In genomic region chr1:74099001-74099435, GRCm38 (mm10) we compare ENCODE assay signal across 8 mouse cellular contexts. TPM values are rescaled to one million over a fixed set of nuclear protein-coding genes. Genes with fewer than 3 reads are reported as not detected.
DNase-seq lines count a peak whose midpoint lies in the region; ATAC-seq and TF ChIP-seq lines count a peak whose summit lies in the region.

No protein-coding gene starts in this region.

- intact Hi-C loops in gastrocnemius, adult 2 months (cut with DNase I) = no loop called here

- no peaks in the 10 kb centered on the region; the same call in 1 of the 2 replicates for H3K27me3 ChIP-seq in testis, adult 2 months (ENCODE audit: control insufficient read depth, insufficient read depth, low read length)
- peaks cover 32% of the 10 kb centered on the region for H3K27me3 ChIP-seq in myocyte (ENCODE audit: control insufficient read depth, insufficient read depth, insufficient read length)

- TF ChIP-seq POLR2A in testis, adult 2 months (IDR thresholded peaks at IDR 0.05; ENCODE audit: control insufficient read depth, low read depth, low read length) = no peak
- no peak for TF ChIP-seq POLR2A in myocyte (IDR thresholded peaks at IDR 0.05; ENCODE audit: insufficient read length, low read depth)

- H3K4me1 ChIP-seq in testis, adult 2 months (ENCODE audit: control insufficient read depth, insufficient read depth, low read length) = peaks cover 13% of the 10 kb centered on the region

- peak overlapping the region; percentile 71 for H3K4me3 ChIP-seq in gastrocnemius, adult 2 months
- H3K4me3 ChIP-seq in testis, adult 2 months (ENCODE audit: control insufficient read depth, low read depth, low read length) = peak overlapping the region; percentile 6; the same call in 1 of the 2 replicates
- H3K4me3 ChIP-seq in myocyte = no peak overlapping the region

- TF ChIP-seq CTCF in gastrocnemius, adult 2 months (IDR thresholded peaks at IDR 0.05) = no peak
- TF ChIP-seq CTCF in testis, adult 2 months (IDR thresholded peaks at IDR 0.05; ENCODE audit: control insufficient read depth, insufficient read depth, insufficient replicate concordance, low read depth, low read length) = no peak

- H3ac ChIP-seq in myocyte (ENCODE audit: control insufficient read depth, insufficient read length) = no peak overlapping the region

- H3K79me2 ChIP-seq in myocyte (ENCODE audit: control insufficient read depth, insufficient read depth) = no peaks in the 10 kb centered on the region

- H3K36me3 ChIP-seq in testis, adult 2 months (ENCODE audit: control insufficient read depth, insufficient read depth, low read length) = no peaks in the 10 kb centered on the region
- no peaks in the 10 kb centered on the region for H3K36me3 ChIP-seq in myocyte (ENCODE audit: control insufficient read depth, insufficient read depth)

- DNase-seq in gastrocnemius, adult 2 months = peak; percentile 55
- DNase-seq in gastrocnemius, adult 18-20 months (ENCODE audit: low spot score) = no peak
- no peak for DNase-seq in testis, postnatal 14 days (ENCODE audit: low spot score)
- peak; percentile 83 for DNase-seq in kidney, postnatal 10 days
- no peak for DNase-seq in thymus, postnatal 4 days

- no peak for ATAC-seq in erythroid progenitor cell, adult 5-6 weeks (replicated peaks; ENCODE audit: low FRiP score, poor library complexity, severe bottlenecking)

- peak overlapping the region; percentile 72 for H3K4me2 ChIP-seq in myocyte (ENCODE audit: low read depth)

- H3K27ac ChIP-seq in gastrocnemius, adult 2 months = no peak overlapping the region
- no peak overlapping the region for H3K27ac ChIP-seq in testis, adult 2 months (ENCODE audit: control insufficient read depth, insufficient read depth, low read depth, low read length)

TF ChIP-seq in myocyte, 11 proteins besides CTCF, POLR2A, EP300 and RAD21:
- TF ChIP-seq MAX (IDR thresholded peaks at IDR 0.05; ENCODE audit: low read depth) = no peak
- TF ChIP-seq E2F4 (IDR thresholded peaks at IDR 0.05; ENCODE audit: insufficient read depth) = no peak
- TF ChIP-seq SRF (IDR thresholded peaks at IDR 0.05; ENCODE audit: control insufficient read depth, insufficient read length, low read depth) = no peak
- TF ChIP-seq CEBPB (IDR thresholded peaks at IDR 0.05; ENCODE audit: insufficient read depth, poor library complexity, severe bottlenecking) = no peak
- no peak for TF ChIP-seq TCF3 (IDR thresholded peaks at IDR 0.05; ENCODE audit: insufficient read length, low read depth)
- no peak for TF ChIP-seq POLR2AphosphoS2 (IDR thresholded peaks at IDR 0.05; ENCODE audit: insufficient read length, low read depth)
- no peak for TF ChIP-seq USF1 (IDR thresholded peaks at IDR 0.05; ENCODE audit: low read depth)
- no peak for TF ChIP-seq MYOD1 (IDR thresholded peaks at IDR 0.05; ENCODE audit: control insufficient read depth in 1 of 3, insufficient read length in 2 of 3, low read depth in 2 of 3)

RNA-seq across cellular contexts. Expression of gene Tns1, which starts 25.2 kb away (rescaled TPM):
- total RNA-seq in gastrocnemius, adult 2 months (2021) = 100 to 1,000 TPM; 294 to 305 TPM
- 100 to 1,000 TPM; 226 to 298 TPM for total RNA-seq in gastrocnemius, adult 18-20 months (2021)
- polyA plus RNA-seq in testis, adult 2 months (2012; rRNA removed) = 422 and 427 TPM in 2 replicates
- 111 TPM for polyA plus RNA-seq in myocyte (2012; fragmentation: generic; extraction: Trizol)
- 20.5 and 21.6 TPM in 2 replicates for total RNA-seq in erythroid progenitor cell, adult 5-6 weeks (2015; ENCODE audit: low replicate concordance)
- 20.0 and 49.5 TPM in 2 replicates for total RNA-seq in erythroid progenitor cell, adult 5-6 weeks (2017; ENCODE audit: low replicate concordance)

RNA-seq across cellular contexts. Expression of gene Rufy4, which starts 26.3 kb away (rescaled TPM):
- total RNA-seq in gastrocnemius, adult 2 months (2021) = under 1 TPM in 1 of 2 experiments, not detected in 1; 0.08 TPM
- under 1 TPM; 0.09 to 0.11 TPM for total RNA-seq in gastrocnemius, adult 18-20 months (2021)
- polyA plus RNA-seq in testis, adult 2 months (2012; rRNA removed) = 0.40 and 0.42 TPM in 2 replicates
- not detected for polyA plus RNA-seq in myocyte (2012; fragmentation: generic; extraction: Trizol)
- not detected in 2 replicates for total RNA-seq in erythroid progenitor cell, adult 5-6 weeks (2015; ENCODE audit: low replicate concordance)
- total RNA-seq in erythroid progenitor cell, adult 5-6 weeks (2017; ENCODE audit: low replicate concordance) = 0.13 TPM in 1 of 2 replicates, not detected in the other

RNA-seq across cellular contexts. Expression of gene Cxcr2, which starts 54.8 kb away (rescaled TPM):
- total RNA-seq in gastrocnemius, adult 2 months (2021) = under 1 TPM in 1 of 2 experiments, not detected in 1; 0.10 TPM
- total RNA-seq in gastrocnemius, adult 18-20 months (2021) = not detected
- polyA plus RNA-seq in testis, adult 2 months (2012; rRNA removed) = not detected in 2 replicates
- not detected for polyA plus RNA-seq in myocyte (2012; fragmentation: generic; extraction: Trizol)
- total RNA-seq in erythroid progenitor cell, adult 5-6 weeks (2015; ENCODE audit: low replicate concordance) = 6.3 and 6.8 TPM in 2 replicates
- total RNA-seq in erythroid progenitor cell, adult 5-6 weeks (2017; ENCODE audit: low replicate concordance) = 6.8 and 11.6 TPM in 2 replicates

Comparison
In these comparisons a context has a peak if more than half of its experiments do, and no peak if none do; other contexts are left out.
1. DNase-seq: peak in gastrocnemius, adult 2 months (single experiment) and kidney, postnatal 10 days (single experiment); none in gastrocnemius, adult 18-20 months (single experiment), testis, postnatal 14 days (single experiment) and thymus, postnatal 4 days (single experiment).
2. RNA of gene Tns1, which starts 25.2 kb away (total RNA-seq): 294 to 305 TPM in gastrocnemius, adult 2 months and 226 to 298 TPM in gastrocnemius, adult 18-20 months; 20.0 to 49.5 TPM in erythroid progenitor cell, adult 5-6 weeks; every median in the first group is over 4 times any median in the second.
3. RNA of gene Cxcr2, which starts 54.8 kb away (total RNA-seq): 6.3 to 11.6 TPM in erythroid progenitor cell, adult 5-6 weeks; 0.10 TPM in gastrocnemius, adult 2 months and not detected in gastrocnemius, adult 18-20 months; every median in the first group is over 4 times any median in the second.